Mouse (Mus musculus): Measurements from ENCODE around the gene Olfr1555-ps1.
"Not testable (repeated sequence)": the region's sequence is repeated elsewhere in the genome, so short reads cannot be mapped to it uniquely, and the experiment has no call there.

Gene Olfr1555-ps1

DNA sequence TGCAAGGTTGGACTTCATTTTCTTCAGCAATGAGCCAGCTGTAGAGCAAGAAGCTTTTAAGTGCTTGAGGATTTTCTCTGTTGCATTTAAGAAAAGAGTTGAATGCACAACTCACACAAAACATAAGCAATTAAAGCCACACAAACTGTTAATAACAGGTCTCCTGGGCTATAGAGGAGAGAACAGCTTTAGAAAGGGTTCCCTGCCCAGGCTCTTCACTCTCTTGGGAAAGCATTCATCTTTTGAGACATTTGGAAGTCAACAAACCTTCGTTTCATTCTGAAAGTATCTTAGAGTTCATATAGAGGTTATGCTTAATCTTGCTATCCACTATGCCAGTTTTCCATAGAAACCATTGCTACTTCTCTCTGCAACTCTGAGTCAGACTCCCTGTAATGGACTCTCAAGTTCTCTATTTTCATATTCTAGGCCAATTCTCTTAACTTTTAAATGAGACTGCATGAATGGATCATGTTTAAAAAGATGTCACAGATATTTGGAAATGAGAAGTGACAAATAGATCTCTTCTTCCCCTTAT, at the start of gene Olfr1555-ps1:
Gene Olfr1555-ps1 (minus strand): TSS at position 51 of the 538 bp plus-strand sequence.
- DNase-seq (ENCODE audit: low spot score) = not testable (repeated sequence)

DNA sequence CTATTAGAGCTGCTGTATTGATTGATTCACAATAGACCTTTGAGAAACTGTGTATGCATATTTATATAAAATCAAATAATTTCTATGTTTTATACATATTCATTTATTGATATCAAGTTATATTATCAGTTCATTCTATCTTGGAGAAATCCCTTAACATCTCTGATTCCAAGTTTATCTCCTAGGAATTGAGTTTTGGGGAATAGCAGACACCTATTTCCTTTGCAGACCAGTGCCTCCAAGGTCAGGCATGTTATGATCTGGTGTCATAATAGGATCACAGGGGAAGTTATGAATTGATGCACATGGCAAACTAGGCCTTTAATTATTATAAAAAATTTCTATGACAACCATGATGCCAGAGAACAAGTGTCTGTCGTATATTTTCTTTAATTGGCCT, 30.4 kb upstream of the Olfr1555-ps1 start, which contains the start of gene Olfr1431:
Gene Olfr1431 (plus strand): TSS at position 301 of the 400 bp plus-strand sequence.
- no peak for DNase-seq (ENCODE audit: low spot score)

DNA sequence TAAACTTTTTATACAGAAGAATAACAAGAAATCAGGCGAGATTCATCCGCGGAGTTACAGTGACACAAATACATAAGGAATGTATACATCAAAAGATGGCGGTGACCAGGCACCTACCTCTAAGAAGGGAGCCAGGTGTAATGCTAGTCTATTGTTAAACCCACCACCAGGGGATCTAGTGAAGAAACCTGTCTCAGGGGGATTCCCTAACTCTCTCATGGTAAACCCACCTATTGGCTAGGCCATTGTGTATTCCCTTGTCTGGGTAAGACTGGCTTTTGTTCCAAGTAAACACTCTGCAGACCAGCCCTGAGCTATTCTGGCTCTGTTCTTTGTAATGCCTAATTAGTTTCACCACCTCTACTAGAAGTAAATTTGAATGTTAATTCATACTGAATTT, 29.2 kb upstream of the Olfr1555-ps1 start:
- DNase-seq (ENCODE audit: low spot score) = not testable (repeated sequence)

DNA sequence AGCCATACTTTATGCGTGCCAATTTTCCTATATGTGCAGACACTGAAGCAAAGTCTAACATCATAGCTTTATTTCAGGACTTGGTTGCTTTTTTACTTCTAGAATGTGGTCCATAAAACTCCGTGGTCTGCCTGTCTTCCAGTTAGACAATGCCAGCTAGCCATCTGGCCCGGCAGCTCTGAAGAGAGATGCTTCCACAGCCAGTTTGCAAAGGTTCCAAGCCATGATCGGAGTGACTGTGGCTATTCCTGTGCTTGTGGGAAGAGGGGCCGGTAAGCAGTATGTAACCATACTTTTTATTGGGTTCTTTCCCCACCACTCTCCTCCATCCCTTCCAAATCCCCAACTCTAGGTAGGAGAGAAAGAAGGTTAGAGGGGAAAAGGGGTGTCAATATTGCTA, 5.5 kb upstream of the Olfr1555-ps1 start:
- DNase-seq (ENCODE audit: low spot score) = not testable (repeated sequence)

DNA sequence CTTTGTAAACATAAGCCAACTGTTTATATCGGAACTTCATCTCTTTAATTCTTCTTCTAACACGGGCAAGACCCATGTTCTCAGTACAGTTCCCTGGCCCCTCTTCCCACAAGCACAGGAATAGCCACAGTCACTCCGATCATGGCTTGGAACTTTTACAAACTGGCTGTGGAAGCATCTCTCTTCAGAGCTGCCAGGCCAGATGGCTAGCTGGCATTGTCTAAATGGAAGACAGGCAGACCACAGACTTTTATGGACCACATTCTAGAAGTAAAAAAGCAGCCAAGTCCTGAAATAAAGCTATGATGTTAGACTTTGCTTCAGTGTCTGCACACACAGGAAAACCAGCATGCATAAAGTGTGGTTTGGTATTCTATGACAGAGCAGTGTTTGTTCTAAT, 24.5 kb downstream of the Olfr1555-ps1 start:
- no peak for DNase-seq (ENCODE audit: low spot score)

DNA sequence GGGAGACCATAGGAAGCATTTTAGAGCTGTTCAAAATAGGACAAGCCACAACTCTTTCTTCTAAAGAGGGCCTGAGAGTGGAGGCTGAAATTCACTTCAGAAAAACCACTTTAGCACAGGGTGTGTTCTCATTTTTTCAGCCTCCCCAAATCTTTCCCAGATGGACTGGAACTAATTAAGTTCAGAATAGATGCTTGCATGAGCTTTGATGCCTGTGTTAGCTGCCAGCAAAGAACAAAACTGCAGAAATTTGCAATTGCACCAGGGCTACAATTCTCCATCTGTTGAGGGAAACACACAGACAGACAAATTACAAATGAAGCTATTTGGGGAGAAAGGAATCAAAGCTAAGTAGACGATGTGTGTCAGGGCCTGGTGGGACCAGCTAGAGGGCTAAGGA, 26.6 kb downstream of the Olfr1555-ps1 start:
- no peak for DNase-seq (ENCODE audit: low spot score)

DNA sequence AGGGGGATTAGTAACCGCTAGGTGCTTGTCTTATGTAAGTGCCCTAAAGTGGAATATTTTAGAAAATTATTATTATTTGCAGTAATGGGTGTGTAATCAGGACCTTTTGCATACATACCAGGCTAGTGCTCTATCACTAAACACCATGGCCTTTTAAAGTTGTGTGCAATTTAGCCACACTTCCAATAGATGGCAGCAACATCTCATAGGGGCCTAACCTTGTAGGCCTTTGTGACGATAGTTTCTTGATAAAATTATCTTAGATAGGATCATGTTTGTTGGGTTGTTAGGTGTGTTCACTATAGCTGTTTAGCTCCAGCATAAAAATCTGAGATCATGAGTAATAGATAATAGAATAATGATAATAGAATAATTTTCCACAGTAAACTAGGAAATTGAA, 35.6 kb downstream of the Olfr1555-ps1 start:
- no peak for DNase-seq (ENCODE audit: low spot score)

DNA sequence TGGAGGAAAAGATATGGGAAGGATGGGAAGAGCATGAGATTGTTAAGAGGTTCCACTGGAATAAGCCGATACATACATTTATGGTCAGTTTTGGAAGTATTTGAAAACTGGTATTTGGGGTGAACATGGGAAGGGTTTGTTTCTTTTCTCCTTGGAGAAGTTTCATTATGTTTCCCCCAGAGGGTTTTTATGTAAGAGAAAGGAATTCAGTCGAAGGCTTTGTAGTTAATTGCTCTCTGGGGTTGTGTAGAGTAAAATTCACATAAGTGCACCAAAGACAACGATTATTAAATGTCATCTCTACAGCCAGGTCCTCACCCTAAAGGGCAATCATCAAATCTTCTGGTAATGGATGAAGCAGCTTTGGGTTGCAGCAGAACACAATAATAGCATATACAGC, 46.8 kb downstream of the Olfr1555-ps1 start, which contains the start of gene Olfr76:
Gene Olfr76 (minus strand): TSS at position 101 of the 400 bp plus-strand sequence.
- DNase-seq (ENCODE audit: low spot score) = no peak

DNA sequence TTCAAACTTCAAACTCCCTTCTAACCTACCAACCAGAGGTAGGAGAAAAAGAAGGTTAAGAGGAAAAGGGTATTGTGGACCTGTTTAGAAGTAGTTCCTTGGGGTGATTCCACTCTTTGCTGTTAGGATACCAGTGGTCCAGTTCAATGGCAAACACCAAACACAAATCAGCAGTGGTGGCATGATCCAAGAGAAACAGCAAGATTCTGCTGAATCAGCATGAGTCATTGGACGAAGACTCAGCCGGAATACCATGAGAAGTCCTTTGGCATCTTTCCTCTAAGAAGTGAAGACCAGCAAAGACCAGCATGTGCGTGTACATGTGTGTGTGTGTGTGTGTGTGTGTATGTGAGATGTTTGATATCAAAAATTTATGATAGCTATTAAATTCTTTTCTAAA, 53.4 kb downstream of the Olfr1555-ps1 start:
- DNase-seq (ENCODE audit: low spot score) = no peak

DNA sequence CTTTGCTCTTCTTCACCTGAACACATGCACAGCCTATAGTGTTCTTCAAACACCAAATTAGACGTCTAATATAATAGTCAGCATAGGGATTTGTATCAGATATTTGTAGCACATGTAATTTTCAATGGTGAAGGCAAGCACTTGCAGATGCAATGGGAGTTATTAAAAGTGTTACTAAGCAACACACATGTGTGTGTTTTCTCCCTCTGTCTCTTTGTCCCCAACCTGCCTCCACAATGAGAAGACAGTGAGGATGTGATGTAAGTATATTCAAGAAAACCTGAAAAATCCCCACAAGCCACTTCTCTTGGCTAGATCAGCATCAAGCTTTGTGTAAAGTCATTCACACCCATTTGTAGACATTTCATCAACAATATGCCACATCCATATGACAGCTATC, 54.1 kb downstream of the Olfr1555-ps1 start, which contains the start of gene Olfr1428:
Gene Olfr1428 (minus strand): TSS at position 101 of the 400 bp plus-strand sequence.
- no peak for DNase-seq (ENCODE audit: low spot score)
